Mouse (Mus musculus): ENCODE data around the gene Nfyb. TPM values are rescaled to one million over a fixed set of nuclear protein-coding genes. Genes with fewer than 3 reads are reported as not detected.

Gene Nfyb
- polyA plus RNA-seq, 1 experiment from 2014 or later = 60.7 TPM

DNA sequence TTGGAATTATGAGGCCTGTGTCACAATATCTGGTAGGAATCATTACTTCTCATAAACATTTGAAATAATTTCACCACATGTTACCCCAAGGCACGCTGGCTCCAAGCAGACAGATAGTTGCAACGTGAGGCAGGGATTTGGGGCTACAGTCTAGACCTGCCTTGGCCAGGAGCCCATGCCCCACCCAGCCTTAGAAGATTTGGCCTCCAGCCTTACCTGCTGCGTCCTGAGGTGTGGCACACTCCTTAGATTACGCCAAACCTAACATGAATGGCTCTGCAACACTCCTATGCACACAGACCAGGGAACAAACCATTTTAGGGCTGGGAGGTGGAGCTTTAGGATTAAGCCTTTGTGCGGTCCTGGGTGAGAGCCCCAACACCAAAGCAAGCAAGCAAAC lies 36.1 kb upstream of the Nfyb start:
- DNase-seq (ENCODE audit: low spot score) = no peak

GRCm38 (mm10) chr10:82798312-82798933 lies 34.5 kb upstream of the Nfyb start:
- Histone ChIP-seq H3K4me2 (replicated peaks; ENCODE audit: low read depth, low read length) (no peak overlapping the region), H3K27me3 (ENCODE audit: control insufficient read depth, insufficient read depth, low read length) (no peaks in the 10 kb centered on the region), H3K9ac (ENCODE audit: low read depth, low read length) (no peak overlapping the region), H3K27ac (ENCODE audit: low read depth, low read length) (no peak overlapping the region), H3K36me3 (ENCODE audit: control insufficient read depth, insufficient read depth, low read length) (no peaks in the 10 kb centered on the region), H3K4me1 (replicated peaks; ENCODE audit: control insufficient read depth, insufficient read depth, low read length) (no peaks in the 10 kb centered on the region), H3K4me3 (ENCODE audit: low read depth, low read length) (no peak overlapping the region), H3K9me3 (ENCODE audit: control insufficient read depth, low read length) (no peaks in the 10 kb centered on the region)
- ATAC-seq (ENCODE audit: low FRiP score) (no peak), DNase-seq (ENCODE audit: low spot score) (no peak)
- 64% methylated on average over 11 of the region's 11 CpGs for WGBS

More for the DNA sequence above, 36.1 kb upstream of the Nfyb start:
- Histone ChIP-seq H3K27me3 (ENCODE audit: control insufficient read depth, insufficient read depth, low read length) (no peaks in the 10 kb centered on the region), H3K4me2 (replicated peaks; ENCODE audit: low read depth, low read length) (no peak overlapping the region), H3K27ac (ENCODE audit: low read depth, low read length) (no peak overlapping the region), H3K36me3 (ENCODE audit: control insufficient read depth, insufficient read depth, low read length) (no peaks in the 10 kb centered on the region), H3K4me1 (replicated peaks; ENCODE audit: control insufficient read depth, insufficient read depth, low read length) (no peaks in the 10 kb centered on the region), H3K4me3 (ENCODE audit: low read depth, low read length) (no peak overlapping the region), H3K9ac (ENCODE audit: low read depth, low read length) (no peak overlapping the region), H3K9me3 (ENCODE audit: control insufficient read depth, low read length) (no peaks in the 10 kb centered on the region)
- ATAC-seq (ENCODE audit: low FRiP score) = no peak
- WGBS = 80% methylated on average over 5 of the region's 5 CpGs

- Histone ChIP-seq H3K27ac (ENCODE audit: low read depth, low read length) (no peak overlapping the region), H3K9me3 (ENCODE audit: control insufficient read depth, low read length) (no peaks in the 10 kb centered on the region), H3K4me3 (ENCODE audit: low read depth, low read length) (no peak overlapping the region), H3K4me2 (replicated peaks; ENCODE audit: low read depth, low read length) (no peak overlapping the region), H3K27me3 (ENCODE audit: control insufficient read depth, insufficient read depth, low read length) (no peaks in the 10 kb centered on the region), H3K36me3 (ENCODE audit: control insufficient read depth, insufficient read depth, low read length) (no peaks in the 10 kb centered on the region), H3K9ac (ENCODE audit: low read depth, low read length) (no peak overlapping the region), H3K4me1 (replicated peaks; ENCODE audit: control insufficient read depth, insufficient read depth, low read length) (no peaks in the 10 kb centered on the region)
- 90% methylated on average over 4 of the region's 4 CpGs for WGBS
- DNase-seq (ENCODE audit: low spot score) (no peak), ATAC-seq (ENCODE audit: low FRiP score) (no peak)
Measured at GRCm38 (mm10) chr10:82797119-82797491, 33.2 kb upstream of the Nfyb start.

DNA sequence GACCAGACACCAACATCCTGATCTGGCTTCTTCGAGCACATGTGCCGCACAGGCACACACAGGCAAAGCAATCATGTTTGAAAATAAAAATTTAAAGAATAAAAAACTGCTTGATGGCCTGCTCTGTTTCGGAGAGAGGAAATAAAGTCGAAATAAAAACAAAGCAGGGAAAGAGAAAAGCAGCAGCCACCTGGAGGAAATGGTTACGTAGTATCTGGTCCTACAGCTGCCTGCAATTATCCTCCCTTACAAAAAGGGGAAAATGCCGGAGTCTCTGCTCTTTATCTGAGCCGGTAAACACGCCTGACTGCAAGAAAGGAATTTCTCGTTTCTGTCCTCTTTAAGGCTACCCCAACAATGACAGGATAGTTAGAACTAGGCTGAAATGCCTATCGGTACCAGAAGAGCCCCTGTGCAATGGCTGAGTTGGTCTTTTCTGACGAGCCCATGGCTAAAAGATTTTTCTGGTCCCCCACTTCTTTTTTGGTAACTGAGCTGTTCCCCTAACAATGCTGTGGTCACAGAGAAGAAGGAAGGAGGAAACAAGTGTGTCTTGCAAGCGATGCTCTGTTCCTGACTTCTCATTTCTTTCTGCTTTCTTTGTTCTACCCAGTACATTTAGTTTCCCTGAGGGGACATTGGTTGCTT lies 32.7 kb upstream of the Nfyb start:
- Histone ChIP-seq H3K27ac (ENCODE audit: low read depth, low read length) (no peak overlapping the region), H3K4me1 (replicated peaks; ENCODE audit: control insufficient read depth, insufficient read depth, low read length) (no peaks in the 10 kb centered on the region), H3K9ac (ENCODE audit: low read depth, low read length) (no peak overlapping the region), H3K4me3 (ENCODE audit: low read depth, low read length) (no peak overlapping the region), H3K9me3 (ENCODE audit: control insufficient read depth, low read length) (no peaks in the 10 kb centered on the region), H3K4me2 (replicated peaks; ENCODE audit: low read depth, low read length) (no peak overlapping the region), H3K36me3 (ENCODE audit: control insufficient read depth, insufficient read depth, low read length) (no peaks in the 10 kb centered on the region), H3K27me3 (ENCODE audit: control insufficient read depth, insufficient read depth, low read length) (no peaks in the 10 kb centered on the region)
- 46% methylated on average over 12 of the region's 12 CpGs for WGBS
- no peak for DNase-seq (ENCODE audit: low spot score)
- ATAC-seq (ENCODE audit: low FRiP score) = no peak

DNA sequence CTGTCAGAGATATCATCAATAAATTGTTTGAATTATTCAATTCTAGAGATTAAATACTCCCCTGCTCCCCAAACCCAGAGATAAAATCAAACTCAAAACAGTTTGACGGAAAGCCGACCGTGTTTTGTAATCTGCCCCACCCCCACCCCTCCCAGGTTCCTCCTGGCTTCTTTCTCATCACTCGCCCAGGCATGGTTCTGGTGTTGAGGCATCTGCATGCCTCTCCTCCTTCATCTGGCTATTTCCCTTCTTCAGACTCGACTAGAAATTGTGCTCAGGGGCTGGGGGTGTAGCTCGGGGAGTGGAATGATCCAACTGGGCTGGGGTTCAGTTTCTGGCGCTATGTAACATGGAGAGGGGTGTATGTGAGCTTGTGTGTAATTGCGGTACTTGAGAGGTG lies 31.8 kb upstream of the Nfyb start:
- Histone ChIP-seq H3K4me2 (replicated peaks; ENCODE audit: low read depth, low read length) (no peak overlapping the region), H3K36me3 (ENCODE audit: control insufficient read depth, insufficient read depth, low read length) (no peaks in the 10 kb centered on the region), H3K4me1 (replicated peaks; ENCODE audit: control insufficient read depth, insufficient read depth, low read length) (no peaks in the 10 kb centered on the region), H3K4me3 (ENCODE audit: low read depth, low read length) (no peak overlapping the region), H3K9ac (ENCODE audit: low read depth, low read length) (no peak overlapping the region), H3K27ac (ENCODE audit: low read depth, low read length) (no peak overlapping the region), H3K9me3 (ENCODE audit: control insufficient read depth, low read length) (no peaks in the 10 kb centered on the region; the same call in 1 of the 2 replicates), H3K27me3 (ENCODE audit: control insufficient read depth, insufficient read depth, low read length) (no peaks in the 10 kb centered on the region)
- ATAC-seq (ENCODE audit: low FRiP score) = no peak
- no peak for DNase-seq (ENCODE audit: low spot score)
- 53% methylated on average over 8 of the region's 8 CpGs for WGBS

GRCm38 (mm10) chr10:82795071-82795731 lies 31.3 kb upstream of the Nfyb start:
- H3K9me3 ChIP-seq (ENCODE audit: control insufficient read depth, low read length) = no peaks in the 10 kb centered on the region; the same call in 1 of the 2 replicates
- no peaks in the 10 kb centered on the region for H3K36me3 ChIP-seq (ENCODE audit: control insufficient read depth, insufficient read depth, low read length)
- 42% methylated on average over 15 of the region's 15 CpGs for WGBS
- no peak overlapping the region for H3K4me3 ChIP-seq (ENCODE audit: low read depth, low read length)
- H3K27me3 ChIP-seq (ENCODE audit: control insufficient read depth, insufficient read depth, low read length) = no peaks in the 10 kb centered on the region
- ATAC-seq (ENCODE audit: low FRiP score) (no peak), DNase-seq (ENCODE audit: low spot score) (no peak)
- H3K27ac ChIP-seq (ENCODE audit: low read depth, low read length) = no peak overlapping the region
- no peak overlapping the region for H3K9ac ChIP-seq (ENCODE audit: low read depth, low read length)
- H3K4me1 ChIP-seq (replicated peaks; ENCODE audit: control insufficient read depth, insufficient read depth, low read length) = no peaks in the 10 kb centered on the region
- no peak overlapping the region; the same call in 1 of the 2 replicates for H3K4me2 ChIP-seq (replicated peaks; ENCODE audit: low read depth, low read length)

DNA sequence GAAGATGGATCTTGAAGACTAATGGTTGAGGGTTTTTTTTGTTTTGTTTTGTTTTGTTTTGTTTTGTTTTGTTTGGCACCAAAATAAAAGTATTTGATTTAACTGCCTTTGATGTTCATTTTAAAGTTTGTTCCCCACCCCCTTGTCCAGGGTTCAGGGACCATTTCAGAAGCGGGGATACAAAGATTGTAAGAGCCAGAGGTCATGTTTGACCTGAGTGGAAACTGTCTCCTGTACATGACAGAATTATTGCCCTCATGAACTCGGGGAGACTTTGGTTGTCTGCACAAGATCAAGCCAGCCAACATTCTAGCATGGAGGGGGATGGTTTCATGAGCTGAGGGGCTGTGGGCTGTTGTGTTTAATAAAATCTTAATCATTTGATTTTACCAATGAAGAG lies 28.4 kb upstream of the Nfyb start:
- ATAC-seq (ENCODE audit: low FRiP score) = no peak
- H3K36me3 ChIP-seq (ENCODE audit: control insufficient read depth, insufficient read depth, low read length) = no peaks in the 10 kb centered on the region

DNA sequence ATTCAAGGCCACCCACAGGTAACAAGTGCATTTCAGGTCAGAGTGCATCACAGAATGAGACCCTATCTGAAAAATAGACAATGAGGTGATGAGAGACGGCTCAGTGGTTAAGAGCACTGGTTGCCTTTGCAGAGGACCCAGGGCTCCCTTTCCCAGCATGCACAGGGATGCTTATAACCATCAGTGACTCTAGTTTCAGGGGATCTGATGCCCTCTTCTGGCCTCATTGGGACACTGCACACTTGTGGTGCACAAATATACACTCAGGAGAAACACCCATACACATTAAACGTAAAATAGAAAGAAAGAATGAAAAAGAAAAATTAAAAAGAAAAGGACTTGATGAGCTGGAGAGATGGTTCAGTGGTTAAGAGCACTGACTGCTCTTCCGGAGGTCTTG lies 27.8 kb upstream of the Nfyb start:
- H3K9me3 ChIP-seq (ENCODE audit: control insufficient read depth, low read length) = no peaks in the 10 kb centered on the region; the same call in 1 of the 2 replicates
- H3K27ac ChIP-seq (ENCODE audit: low read depth, low read length) = no peak overlapping the region
- H3K36me3 ChIP-seq (ENCODE audit: control insufficient read depth, insufficient read depth, low read length) = no peaks in the 10 kb centered on the region
- no peaks in the 10 kb centered on the region for H3K27me3 ChIP-seq (ENCODE audit: control insufficient read depth, insufficient read depth, low read length)
- no peak overlapping the region for H3K9ac ChIP-seq (ENCODE audit: low read depth, low read length)
- ATAC-seq (ENCODE audit: low FRiP score) (no peak), DNase-seq (ENCODE audit: low spot score) (no peak)
- no peak overlapping the region for H3K4me3 ChIP-seq (ENCODE audit: low read depth, low read length)
- no peaks in the 10 kb centered on the region for H3K4me1 ChIP-seq (replicated peaks; ENCODE audit: control insufficient read depth, insufficient read depth, low read length)
- WGBS = 89% methylated on average over 3 of the region's 3 CpGs
- no peak overlapping the region for H3K4me2 ChIP-seq (replicated peaks; ENCODE audit: low read depth, low read length)

More for the DNA sequence above, 28.4 kb upstream of the Nfyb start:
- 75% methylated on average over 2 of the region's 2 CpGs for WGBS
- Histone ChIP-seq H3K9me3 (ENCODE audit: control insufficient read depth, low read length) (no peaks in the 10 kb centered on the region; the same call in 1 of the 2 replicates), H3K27ac (ENCODE audit: low read depth, low read length) (no peak overlapping the region), H3K4me1 (replicated peaks; ENCODE audit: control insufficient read depth, insufficient read depth, low read length) (no peaks in the 10 kb centered on the region), H3K4me3 (ENCODE audit: low read depth, low read length) (no peak overlapping the region), H3K9ac (ENCODE audit: low read depth, low read length) (no peak overlapping the region), H3K4me2 (replicated peaks; ENCODE audit: low read depth, low read length) (no peak overlapping the region), H3K27me3 (ENCODE audit: control insufficient read depth, insufficient read depth, low read length) (no peaks in the 10 kb centered on the region)
- DNase-seq (ENCODE audit: low spot score) = no peak

GRCm38 (mm10) chr10:82790504-82790903 lies 26.6 kb upstream of the Nfyb start:
- Histone ChIP-seq H3K4me1 (replicated peaks; ENCODE audit: control insufficient read depth, insufficient read depth, low read length) (no peaks in the 10 kb centered on the region), H3K9me3 (ENCODE audit: control insufficient read depth, low read length) (no peaks in the 10 kb centered on the region; the same call in 1 of the 2 replicates), H3K27ac (ENCODE audit: low read depth, low read length) (no peak overlapping the region), H3K36me3 (ENCODE audit: control insufficient read depth, insufficient read depth, low read length) (no peaks in the 10 kb centered on the region), H3K9ac (ENCODE audit: low read depth, low read length) (no peak overlapping the region), H3K4me3 (ENCODE audit: low read depth, low read length) (no peak overlapping the region), H3K4me2 (replicated peaks; ENCODE audit: low read depth, low read length) (no peak overlapping the region), H3K27me3 (ENCODE audit: control insufficient read depth, insufficient read depth, low read length) (no peaks in the 10 kb centered on the region)
- ATAC-seq (ENCODE audit: low FRiP score) = no peak
- DNase-seq (ENCODE audit: low spot score) = no peak
- 85% methylated on average over 5 of the region's 5 CpGs for WGBS
